Mouse (Mus musculus) thymus, postnatal 25 days (tissue): ENCODE results near the gene Ndst2.
A peak's percentile ranks its signal among the peaks of the same experiment; 100 is the strongest.

ENCODE experiments used
- DNase-seq: peaks from one replicate; pipeline ENCODE4 v3.0.0; 2022

The Ndst2 gene

DNA sequence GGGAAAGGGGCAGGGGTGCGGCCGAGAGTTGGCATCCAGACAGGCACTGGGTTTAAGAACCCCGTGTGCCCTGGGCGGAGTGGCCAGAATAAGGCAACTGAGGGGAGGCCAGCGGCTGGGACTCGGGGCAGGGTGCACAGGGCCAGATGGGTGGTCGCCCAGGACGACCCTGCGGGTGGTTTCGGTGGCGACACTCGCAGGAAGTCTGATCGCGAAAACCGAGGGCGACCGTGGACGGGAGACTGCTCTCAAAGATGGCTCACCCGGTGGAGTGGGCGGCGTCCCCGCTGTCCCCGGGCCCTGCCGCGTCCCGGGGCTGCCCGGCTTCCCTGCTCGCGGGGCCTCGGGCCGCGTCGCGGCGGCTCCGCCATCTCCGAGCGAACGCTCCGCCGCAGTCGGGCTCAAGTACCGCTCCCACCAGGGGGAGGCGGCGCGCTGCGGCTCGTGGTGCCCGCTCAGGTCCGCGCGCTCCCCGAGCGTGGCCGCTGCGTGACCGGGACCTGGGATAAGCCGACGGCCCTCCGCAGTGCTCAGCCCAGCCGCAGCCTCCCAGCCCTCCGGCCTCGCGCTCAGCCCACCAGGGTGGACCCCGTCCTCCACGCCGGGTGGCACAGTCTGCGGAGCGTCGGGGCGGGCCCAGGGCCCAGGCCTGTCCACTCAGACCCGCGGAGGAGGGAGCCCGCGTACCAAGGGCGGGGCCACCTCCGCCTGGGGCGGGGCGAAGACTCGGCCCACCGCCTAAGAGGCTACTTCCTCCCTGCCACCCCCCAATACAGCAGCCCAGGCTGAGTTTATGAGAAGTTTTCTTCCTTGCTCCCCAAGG, at the start of gene Ndst2:
Gene Ndst2, minus strand, starts transcription at position 611 of the 823 bp plus-strand sequence.
- peak; percentile 85 for DNase-seq

DNA sequence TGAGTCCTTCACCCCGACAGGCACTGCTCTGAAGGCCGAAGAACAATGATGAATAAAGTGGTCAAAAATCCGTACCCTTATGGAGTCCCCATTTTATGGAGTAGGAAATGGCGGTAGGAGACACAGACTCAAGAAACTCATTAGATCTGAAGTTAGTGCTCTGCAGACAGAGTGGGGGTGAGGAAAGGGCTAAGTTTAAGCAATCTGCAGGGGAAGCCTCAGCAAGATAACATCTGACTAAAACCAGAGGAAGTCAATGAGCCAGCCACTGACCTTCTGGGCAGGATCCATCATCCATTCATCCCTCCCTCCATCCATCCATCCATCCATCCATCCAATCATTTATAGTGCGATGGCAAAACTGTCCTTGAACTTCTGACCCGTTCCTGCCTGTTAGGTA, 49.2 kb upstream of the Ndst2 start:
- no peak for DNase-seq

DNA sequence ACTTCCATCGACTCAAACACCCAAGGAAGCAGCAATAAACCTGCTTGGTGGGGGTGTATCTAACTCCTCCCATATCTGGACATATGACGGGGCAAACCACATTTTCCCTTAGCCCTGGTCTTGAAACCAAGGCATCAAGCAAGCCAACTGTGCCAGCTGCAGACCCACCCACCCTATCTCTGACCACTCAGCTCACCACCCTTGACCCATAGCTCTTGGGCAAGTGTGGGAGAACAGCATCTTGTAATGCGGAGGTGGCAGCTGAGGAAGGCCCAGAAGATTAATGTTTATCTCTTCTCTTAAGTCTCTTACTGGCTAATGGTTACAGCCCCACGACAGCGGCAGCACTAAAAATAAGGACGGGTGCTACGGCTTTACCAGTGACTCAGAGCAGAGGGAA, 48.5 kb upstream of the Ndst2 start:
- DNase-seq, result no peak

DNA sequence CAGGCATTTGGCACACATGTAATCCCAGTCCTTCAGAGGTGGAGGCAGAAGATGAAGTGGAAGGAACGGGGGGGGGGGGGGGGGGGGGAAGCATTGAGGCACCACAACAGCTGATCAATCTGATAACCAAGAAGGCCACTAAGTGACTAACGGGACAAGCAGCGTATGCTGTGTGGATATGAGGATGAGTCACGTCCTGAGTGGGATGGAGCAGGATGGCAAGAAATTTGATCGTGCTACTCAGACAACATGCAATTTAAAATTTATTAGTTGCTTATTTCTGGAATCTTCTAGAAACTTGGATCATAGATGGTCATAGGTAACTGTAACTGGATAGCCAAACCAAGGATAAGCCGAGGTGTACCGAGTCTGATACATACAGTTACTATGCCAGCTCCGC, 45.9 kb upstream of the Ndst2 start:
- no peak for DNase-seq

DNA sequence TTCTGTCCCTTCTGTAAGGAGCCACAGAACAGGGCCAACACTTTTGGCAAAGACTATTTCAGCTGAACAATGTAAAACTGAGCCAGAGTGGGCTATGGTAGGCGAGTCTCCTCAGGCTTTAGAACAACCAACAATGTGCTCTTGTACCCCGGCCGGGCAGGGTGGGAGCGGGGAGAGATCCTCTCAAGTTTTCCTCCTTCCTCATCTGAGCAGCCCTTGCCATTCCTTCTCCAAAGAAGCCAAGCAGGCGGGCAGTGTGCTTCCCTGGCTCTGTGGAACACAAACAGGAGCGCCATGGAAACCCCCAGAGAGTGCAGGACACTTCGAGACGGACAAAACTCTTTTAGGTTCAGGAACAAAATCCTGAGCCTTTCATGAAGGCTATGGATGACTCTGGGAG, 44.1 kb upstream of the Ndst2 start:
- DNase-seq, result no peak

DNA sequence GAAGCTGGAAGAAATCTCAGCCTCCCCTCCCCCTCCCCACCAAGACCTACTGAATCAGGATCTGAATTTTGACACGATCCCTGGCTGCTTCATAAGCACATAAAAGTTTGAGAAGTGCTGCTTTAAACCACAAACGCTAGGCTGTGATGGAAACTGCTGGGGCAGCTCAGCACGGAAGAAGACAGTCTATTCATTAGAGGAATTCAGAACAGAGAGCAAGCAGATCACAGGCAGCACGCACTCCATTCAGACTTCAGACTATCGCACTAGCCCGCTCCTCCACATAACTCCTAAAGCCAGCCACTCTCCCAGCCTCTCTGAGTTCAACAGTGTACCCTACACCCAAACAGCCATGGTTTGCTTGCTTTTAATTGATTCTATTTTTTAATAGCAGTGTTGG, 41.3 kb upstream of the Ndst2 start:
- DNase-seq, result no peak

DNA sequence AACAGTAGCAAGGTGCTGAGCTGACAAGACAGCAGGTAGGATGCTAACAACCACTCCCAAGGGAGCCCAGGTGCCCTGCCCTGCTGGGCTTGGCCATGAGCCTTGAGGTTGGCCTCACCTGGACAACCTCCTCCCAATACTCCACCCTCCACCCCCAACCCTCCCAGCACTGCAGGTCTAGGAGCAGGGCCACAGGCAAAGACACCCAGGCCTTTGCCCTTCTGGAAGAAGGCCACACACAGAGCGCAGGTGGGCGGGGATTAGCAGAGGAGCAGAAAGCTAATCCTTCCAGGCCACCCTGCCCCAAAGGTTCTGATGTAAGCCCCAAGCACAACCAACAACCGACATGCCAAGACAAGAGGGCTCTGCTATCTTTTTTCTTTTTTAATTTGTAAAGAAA, 39.0 kb upstream of the Ndst2 start:
- no peak for DNase-seq

DNA sequence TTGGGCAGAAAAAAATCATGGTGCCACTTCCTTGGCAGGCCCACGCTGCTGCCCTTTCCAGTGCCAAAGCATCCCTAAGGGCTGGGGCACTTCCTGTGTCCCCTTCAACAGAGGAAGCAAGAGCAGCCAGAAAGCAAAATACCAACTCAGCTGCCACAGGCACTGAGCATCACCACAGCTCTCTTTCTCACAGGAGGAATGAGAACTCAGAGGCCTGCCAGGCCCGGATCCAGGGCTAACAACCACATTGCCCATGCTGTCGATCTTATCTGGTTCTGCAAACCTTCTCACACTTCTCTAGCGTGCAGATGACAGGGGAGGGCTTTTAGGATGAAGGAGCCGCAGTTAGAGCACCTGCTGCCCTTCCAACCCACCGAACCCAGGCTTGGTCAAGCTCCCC, 38.4 kb upstream of the Ndst2 start:
- DNase-seq, result no peak

DNA sequence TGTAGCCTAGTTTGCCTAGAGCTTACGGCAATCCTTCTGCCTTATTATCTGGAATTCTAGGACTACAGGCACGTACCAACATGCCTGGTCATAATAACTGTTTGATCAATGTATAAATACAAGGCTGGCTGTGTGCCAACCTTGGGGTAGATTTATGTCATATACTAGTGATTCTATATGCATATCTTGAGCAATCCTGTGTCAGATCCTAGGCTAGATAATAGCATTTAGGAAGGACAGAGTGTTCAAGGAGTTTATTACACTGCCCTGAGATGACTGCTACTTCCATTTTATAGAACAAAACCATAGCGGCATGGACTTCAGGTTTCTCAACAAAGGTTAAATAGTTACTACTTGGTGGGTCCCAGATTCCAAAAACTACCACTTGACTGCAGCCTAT, 37.6 kb upstream of the Ndst2 start:
- no peak for DNase-seq

DNA sequence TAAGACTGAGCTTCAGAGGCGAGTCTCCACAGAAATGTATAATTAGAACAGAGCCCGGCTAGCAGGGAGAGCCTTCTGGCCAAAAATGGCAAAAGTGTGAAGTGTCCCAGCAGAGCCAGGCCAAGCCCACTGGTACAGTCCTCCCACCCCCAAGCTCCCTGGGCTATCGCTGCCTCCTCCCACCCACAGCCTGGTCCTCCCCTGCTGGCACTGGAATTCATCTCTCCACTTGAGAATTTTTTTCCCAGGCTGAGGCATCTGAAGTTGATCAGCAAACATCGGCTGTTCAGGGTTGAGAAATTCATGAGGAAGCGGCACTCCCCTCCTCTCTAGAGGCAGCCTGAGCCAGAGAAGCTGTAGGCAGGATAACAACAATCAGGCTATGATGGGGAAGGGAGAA, 34.2 kb upstream of the Ndst2 start:
- no peak for DNase-seq

DNA sequence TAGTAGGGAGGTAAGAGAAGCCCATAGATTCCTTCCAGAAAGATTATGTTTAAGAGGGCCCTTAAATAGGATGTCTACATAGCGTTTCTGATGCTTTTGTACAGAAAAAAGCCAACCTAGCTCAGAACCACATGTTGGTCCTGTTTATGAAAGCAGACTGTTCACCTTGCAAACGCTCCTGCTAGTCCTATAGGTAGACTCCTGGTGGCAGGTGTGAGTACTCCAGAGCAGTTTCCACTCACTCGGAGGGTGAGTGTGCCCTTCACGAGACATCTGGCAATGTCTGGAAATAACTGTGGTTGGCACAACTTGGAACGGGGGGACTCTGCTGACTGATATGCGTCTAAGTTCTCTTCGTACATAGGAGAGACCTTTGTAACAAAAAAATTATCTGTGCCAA, 33.6 kb upstream of the Ndst2 start:
- no peak for DNase-seq

DNA sequence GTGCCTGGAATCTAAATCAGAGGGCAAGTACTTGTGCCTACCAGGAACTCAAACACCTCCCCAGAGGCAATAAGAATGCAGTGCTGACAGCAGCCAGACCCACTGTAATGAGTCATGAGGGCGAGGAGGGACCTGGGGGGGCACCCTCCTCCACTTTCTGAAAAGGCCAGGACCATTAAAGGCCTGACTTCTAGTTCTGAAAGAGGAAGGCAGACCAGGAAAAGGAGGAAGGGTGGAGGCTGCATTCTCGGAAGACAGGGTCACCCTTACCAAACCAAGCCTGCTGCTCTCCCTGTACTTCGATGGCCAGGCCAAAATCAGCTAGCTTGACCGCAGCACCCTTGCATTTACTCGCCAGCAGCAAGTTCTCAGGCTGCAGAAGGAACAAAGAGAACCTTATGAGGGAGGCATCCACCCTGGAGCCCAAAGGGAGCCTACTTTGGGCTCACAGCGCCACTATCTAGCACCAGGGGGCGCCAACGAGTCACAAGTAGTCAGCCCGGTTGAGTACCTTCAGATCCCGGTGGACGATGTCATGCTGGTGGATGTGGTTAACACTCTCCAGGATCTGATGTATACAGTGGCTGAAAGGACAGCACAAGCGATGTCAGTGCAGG, 31.4 kb upstream of the Ndst2 start:
- peak; percentile 84 for DNase-seq

DNA sequence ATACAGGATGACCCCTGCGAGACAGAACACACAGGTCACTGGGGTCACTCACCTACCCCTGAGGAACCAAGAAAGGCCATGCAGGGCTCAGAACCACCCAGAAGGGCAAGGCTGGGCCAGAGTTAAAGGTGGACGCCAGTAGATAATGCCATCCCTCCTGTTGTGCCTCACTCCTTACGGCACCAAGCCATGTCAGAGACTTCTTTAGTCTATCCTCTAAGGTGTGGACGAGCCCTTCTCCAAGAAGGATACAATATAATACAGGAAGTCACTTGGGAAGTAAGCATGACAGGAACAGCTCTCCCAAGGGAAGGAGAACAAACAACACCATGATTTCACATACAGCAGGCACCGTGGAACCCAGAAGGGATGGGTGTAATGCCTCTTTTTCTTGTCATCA, 30.6 kb upstream of the Ndst2 start:
- DNase-seq, result no peak

DNA sequence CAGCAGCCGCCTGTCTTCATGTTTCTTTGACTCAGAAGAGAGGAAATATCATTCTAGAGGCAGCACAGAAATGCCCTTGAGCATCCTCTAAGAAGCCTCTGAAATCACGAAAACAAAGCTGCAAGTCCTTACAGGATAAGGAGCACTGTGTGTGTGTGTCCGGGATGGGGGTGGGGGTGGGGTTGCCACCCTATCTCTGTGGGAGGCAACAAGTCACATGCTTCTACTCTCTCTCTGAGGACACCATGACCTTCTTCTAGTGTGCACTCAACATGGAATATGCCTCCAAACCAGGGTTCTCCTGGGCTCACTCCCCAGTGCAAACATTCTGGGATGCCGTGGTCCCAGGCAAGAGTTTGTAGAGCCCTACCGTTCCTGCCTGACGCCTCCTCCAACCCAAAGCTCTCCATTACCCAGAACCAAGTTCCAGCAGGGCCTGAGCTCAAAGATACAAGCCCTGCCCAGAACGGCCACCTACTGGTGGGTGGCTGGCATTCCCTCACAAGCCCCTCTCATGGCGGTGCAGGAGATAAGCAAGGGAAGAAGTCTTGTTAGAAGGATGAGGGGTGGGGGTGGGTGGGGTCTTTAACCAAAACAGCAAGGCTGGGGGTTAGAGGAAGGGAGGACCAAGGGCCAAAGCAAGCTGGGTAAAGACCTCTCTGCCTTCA, 24.5 kb upstream of the Ndst2 start:
- no peak for DNase-seq

DNA sequence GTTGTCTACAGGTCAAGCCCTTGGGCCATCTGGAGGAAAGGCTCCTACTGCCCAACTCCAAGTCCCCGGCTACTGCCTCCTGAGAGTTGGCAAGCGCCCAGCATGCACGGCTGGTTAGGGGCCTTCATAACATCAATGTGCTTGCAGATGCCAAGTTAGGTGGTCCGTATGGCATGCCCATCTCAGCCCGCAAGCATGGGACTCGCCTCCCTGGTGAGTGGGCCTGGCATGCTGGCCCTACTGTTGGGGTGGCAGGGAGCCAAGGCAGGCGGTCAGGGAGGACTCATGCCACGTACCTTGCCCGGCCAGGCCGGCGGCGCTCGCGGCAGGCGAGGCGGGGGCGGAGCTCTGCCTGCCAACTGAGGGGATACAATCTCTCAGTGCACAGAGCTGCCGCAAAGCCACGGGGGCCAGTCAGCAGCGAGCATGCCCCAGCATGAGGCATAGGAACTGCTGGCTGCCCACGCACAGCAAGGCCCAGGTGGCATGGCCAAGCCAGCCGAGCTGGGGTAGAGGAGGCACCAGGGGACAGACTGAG, 23.1 kb upstream of the Ndst2 start:
- no peak for DNase-seq

DNA sequence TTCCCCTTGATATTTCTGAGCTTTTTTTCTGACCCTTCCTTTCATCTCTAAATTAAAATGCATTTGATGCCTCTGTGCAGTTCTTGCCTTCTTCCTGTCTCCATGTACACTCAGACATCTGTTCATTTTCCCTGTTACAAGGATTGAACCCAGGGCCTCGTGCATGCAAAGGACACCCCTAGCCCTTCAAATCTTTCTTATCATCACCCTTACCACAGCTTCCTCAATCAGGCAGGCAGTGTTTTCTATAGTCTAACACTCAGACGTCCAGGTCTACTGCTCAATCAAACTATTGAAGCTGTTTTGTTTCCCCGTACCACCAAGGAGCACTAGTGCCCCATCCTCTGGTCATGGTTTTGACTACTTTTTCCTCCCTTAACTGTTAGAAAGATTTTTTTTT, 19.4 kb upstream of the Ndst2 start:
- no peak for DNase-seq

DNA sequence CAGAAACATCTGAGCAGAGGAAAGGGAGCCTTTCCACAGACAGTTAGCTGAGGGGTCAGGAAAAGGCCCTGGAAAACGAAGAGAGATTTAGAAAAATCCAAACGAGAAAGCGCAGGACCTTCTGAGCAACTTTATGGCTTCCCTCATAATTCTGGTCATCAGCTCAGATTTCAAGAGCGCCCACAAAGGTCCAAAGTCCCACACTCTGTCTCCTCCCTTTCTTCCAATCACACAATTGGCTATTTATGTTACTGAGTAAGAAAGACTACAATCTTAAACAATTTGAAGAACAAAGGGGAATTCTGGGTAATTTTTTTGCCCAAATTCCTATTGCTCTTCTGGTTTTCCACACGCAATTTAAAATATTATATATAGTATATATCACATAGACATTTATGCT, 16.1 kb upstream of the Ndst2 start:
- no peak for DNase-seq

DNA sequence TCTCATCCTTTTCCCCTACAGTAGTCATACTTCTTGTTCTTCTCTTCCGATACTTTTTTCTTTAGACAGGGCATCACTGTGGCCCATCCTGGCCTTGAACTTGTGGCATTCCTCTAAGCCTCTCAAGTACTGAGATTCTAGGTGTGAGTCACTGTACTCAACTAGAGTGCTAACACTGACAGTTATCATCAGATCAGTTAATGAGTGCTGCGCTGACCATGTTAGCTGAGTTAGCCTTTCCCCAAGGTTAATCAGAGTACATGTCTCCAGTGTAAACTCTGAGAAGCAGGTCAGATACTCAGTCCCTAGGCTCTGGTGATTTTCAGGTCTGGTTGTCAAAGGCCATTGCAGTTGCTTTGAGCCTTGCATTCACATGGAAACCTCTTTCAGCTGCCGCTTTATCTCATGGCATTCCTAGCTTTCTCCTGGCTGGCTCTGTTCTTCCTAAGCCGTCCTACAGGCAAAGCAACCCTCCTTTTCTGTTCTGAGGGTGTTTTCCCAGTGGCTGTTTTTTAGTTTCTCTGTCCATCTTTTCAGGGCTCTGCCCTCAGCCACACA, 15.2 kb upstream of the Ndst2 start:
- DNase-seq, result no peak

DNA sequence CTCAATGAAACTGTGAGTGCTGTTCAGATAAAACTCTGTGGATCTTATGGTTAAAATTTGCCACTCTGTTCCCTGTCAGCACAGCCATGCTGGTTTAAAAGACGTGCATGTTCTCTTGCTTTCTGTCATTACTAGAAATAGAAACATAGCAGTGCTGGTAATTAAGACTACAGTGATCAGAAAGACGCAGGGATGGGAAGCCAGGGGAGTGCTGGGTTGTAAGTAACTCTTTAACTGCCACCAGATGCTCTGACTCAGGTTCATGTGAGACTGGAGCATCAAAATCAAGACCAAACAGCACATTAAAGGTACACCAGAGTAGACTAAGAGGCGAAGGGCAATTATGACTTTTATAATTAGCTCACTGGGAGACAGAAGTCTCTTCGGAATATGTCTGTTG, 14.0 kb upstream of the Ndst2 start:
- no peak for DNase-seq

DNA sequence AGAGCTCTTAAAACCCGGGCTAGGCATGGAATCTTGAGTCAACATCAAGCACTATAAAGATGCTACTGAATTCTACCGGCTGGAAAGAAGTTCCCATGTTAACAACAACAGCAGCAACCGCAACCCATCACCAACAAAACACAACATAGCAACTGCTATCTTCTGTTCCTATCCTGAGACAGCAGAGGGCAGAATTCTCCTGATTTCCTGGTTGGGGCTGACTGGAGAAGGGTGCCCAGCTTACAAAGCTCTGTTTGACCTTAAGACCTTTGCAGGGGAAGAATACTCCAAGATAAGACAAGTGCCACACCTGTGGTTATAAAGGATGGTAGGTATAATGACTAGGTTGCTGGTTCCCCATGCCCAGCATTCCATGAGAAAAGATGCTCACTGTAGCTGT, 12.6 kb upstream of the Ndst2 start:
- DNase-seq, result no peak

DNA sequence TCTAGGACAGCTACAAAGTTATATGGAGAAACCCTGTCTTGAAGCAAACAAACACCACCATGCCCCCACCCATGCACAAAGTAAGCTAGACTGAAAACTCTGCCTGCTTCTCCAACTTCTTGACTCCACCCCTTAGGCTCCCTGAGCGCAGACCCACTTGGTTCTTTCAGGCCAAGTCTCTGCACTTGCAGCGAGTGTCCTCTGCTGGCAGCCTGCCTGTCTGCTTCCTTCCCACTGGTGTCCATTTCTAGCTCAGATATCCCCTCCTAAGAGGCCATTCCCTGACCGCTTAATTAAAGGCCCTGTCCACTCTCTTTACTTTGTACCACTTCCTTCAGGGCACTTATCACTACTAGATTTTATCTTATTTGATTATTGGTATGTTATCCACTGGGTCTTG, 9.3 kb upstream of the Ndst2 start:
- DNase-seq, result no peak

DNA sequence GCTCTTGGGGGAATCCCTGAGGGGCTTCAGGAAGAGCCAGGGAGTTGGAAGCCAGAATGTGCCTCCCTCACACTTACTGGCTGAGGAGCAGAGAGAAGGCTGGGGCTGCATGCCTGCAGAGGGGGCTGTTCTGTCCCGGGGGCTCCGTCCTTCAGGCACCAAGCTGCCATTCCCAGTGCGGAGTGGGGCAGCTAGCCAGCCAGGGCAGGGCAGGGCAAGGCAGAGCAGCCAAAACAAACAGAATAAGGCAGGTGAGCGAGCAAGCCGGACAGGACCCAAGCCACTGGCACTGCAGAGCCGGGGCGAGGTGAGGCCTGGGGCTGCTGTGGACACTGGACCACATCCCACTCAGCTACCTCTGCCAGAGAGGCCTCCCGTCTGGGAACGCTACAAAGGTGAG, 6.9 kb upstream of the Ndst2 start:
- no peak for DNase-seq

DNA sequence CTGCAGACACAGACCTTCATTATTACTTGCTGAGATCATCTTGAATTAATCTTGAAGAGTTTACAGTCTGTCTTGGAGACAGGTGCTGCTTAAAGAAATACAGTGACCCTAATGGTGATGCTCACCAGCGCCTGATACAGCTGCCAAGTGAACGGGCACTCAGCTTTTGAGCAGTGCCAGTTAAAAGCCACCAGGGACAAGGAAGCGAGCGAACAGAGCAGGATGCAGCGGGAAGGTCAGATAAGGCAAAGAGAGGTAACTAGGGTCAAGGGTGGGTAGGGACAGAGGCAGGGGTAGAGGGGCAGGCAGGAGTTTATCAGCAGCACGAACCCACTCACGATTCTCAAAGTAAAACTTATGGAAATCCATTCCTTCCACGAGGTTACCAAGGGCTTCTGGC, 4.1 kb upstream of the Ndst2 start:
- no peak for DNase-seq

DNA sequence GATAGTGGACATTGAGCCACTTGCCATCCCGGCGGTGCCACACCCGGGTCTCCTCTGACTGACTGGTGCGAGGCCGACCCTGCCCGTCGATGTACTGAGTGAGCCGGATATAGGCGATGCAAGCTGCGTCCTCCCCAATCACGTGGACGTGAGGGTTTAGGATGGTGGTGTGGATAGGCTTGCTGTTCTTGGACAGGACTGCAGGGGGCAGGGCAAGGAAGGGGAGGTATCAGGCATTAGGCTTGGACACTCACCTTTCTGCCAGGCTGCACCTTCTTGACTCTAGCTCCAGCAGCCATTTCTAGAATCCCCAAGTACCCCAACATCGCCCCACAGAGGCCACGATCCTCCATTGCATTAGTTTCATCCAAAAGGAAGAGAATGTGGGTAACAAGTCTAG, 2.9 kb upstream of the Ndst2 start:
- peak; percentile 12 for DNase-seq
